Mouse (Mus musculus) urinary bladder, adult 2 months (tissue): ENCODE measurements around the gene Zfp184. TPM values are rescaled to one million over a fixed set of nuclear protein-coding genes. Genes with fewer than 3 reads are reported as not detected.
A peak's percentile ranks its signal among the peaks of the same experiment; 100 is the strongest.

Experiments used
- DNase-seq: peaks from one replicate; pipeline ENCODE4 v3.0.0; 2022; ENCODE audit warnings: low spot score
- polyA plus RNA-seq: library from polyadenylated mRNA; depleted of rRNA; stranded (reverse); fragments of >200 nt; gene quantifications from 2 replicates; pipeline ENCODE4 v1.2.3, GENCODE M21; 2012

Gene Zfp184
- polyA plus RNA-seq, 1 experiment: 1.7 TPM

DNA sequence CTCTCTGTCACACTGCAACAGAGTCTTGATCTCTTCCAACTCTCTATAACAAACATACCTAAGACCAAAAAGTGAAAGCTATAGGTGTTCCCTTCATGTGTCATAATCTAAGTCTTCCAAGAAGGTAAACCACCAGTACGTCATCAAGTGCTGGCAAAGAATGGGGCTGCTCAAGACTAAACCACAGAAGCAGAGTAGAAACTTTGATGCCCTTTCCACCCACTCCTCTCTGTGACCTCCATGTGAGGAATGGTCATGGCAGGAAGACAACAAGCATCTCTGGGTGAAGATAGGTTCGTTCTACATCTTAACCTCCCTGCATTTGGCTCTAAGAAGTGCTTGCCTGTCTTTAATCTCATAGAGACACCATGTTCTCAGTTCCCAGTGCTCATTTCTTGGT lies 39.6 kb downstream of the Zfp184 start:
- DNase-seq: no peak

DNA sequence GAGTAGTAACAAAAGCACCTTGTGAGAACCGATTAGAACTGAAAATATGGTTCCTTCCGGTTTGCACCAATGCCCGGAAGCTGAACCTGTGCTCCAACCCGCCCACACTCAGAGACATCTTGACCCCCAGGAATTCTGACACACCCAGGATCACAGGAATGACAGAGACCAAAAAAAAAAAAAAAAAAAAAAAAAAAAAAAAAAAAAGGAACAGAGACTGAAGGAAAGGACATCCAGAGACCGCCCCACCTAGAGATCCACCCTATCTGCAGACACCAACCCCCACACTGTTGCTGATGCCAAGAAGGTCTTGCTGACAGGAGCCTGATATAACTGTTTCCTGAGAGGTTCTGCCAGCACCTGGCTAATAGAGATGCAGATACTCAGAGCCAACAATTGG lies 47.7 kb downstream of the Zfp184 start:
- DNase-seq: no peak

DNA sequence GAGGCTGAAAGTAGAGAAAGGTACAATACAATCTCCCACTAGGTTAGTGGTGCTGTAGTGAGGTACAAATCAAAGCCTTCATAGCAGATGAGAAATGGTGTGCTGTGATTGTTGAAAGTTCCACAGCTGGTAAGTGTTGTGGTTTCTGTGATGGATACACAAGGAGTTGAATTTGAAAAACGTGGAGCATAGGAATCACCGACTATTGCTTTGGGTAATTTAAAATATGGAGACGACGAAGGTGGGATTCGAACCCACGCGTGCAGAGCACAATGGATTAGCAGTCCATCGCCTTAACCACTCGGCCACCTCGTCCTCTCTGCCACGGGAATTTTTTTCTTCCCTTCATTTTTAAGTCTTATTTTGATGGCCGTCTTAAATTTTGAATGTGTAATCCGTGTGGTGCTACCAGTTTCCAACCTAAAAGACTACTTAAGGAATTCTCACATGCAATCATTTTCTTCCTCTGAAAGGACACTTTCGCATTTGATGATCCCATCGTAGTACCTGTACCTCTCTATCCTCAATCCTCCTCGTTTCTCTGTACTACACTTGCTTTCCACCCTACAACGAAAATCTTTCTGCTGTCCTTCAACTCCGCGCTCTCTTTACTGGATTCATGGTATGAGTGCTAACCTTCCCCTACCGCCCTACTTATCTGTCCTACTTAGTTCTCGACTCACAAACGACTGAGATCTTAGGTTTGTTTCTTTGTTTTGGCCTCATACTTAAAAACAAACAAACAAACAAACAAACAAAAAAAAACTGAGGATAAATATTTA lies 49.3 kb downstream of the Zfp184 start:
- no peak for DNase-seq

DNA sequence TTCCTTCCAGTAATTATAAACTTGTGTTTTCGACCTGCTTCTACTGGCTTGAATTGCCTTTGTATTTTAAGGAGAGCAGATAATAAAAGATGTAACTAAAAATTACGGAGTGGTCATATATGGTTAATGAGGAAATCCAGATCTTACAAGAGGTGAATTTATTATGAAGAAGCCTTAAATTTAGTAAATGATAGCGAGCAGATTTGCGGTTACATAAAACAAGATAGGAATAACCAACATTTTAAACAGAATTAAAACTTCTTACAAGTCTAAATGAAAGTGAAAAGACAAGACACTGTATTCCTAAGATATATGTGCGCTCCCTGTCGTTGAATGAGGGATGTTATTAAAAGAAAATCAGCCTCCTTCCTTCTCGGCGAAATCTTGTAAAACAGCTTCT lies 50.0 kb downstream of the Zfp184 start:
- no peak for DNase-seq

DNA sequence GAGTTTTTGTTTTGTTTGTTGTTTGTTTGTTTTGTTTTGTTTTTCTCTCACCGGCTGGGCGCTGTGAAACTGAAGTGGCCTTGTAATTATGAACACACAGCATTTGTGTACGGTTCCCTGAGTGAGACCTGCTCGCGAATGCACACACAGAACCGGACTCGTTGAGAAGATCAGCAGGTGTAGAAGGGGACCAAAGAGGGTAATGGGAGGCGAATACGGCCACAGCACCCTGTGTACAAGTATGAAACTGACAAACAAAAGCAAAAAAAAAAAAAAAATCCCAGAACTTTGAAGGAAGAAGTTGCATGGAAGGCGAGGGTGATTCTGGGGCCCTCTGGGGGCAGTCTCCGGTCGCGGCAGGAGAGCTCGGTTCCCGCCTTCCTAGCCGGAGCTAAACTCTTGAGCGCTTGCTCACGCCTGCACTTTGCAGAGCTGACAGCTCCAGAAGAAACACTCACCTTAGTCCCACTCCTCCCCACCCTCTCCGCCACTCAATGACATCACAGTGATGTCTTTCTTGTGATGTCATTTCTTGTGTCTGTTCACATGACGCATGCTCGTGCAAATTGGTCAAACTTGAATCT lies 50.5 kb downstream of the Zfp184 start:
- no peak for DNase-seq

DNA sequence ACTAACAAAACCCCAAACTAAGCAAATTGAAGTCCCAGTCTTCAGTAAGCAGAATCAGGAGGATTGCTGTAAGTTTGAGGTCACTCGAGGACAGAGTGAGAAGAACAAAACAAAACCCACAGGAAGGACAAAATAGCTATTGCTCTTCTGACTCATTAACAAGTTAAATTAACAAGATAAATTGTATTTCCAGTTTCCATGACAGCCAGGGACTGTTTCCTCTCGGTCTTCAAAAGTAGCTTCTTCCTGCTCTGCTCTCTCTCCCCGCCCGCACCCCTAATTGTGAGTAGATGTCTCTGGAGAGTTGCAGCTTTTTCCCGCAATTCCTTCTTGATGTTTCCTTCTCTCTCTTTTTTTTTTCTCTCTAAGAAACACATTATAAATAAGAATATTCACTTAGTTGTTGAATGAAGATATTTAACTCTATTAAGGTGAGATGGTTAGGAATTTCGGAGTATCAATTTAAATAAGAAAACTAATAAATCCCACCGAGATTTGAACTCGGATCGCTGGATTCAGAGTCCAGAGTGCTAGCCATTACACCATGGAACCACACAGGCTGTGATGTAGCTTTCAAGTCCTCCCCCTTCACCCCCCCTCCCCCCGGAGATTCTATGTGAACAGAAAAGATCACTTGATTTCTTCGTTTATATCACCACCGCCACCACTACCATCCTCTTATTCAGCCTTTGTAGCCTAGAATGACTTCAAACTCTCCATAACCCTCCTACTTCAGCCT lies 51.4 kb downstream of the Zfp184 start:
- DNase-seq: no peak

DNA sequence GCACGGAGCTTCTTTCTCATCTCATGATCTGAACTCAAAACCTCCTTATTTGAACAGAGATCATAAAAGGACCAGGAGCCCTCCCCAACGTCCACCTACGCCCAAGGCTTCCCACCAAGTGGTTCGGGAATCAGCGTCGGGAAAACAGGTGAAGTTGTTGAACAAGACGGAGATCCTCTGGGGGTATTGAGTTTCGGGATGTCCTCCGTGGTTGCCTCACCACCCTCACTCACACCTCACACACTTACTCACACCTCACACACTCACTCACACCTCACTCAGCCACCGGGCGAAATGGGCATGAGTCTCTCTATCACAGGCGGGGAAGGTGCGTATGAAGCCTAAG lies 51.9 kb downstream of the Zfp184 start:
- no peak for DNase-seq

DNA sequence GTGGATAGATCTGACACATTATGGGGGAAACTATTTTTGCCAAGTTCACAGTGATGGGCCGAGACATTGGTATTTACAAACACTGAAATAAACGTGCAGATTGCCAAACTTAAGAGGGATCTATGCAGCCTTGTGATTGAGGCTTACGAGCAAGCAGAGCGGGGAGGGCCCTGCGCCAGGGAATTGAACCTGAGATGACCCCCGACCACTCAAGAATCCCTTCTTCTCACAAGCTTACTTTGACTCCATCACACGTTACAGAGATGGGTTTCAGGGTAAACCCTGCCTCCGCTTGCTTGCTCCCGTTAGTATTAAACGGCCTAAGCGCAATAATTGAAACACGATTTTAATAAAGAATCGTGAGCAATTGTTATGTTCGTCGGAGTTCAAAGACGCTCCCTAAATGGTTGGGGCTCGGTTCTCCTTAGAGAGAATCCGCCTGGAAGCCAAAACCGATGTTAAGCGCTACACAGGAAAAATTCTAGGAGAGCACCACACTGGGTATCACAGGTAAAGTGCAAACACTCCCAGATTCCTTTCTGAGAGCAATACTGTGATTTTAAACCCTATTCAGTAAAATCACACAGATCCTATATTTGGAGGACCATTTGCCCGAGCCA lies 52.4 kb downstream of the Zfp184 start:
- no peak for DNase-seq

DNA sequence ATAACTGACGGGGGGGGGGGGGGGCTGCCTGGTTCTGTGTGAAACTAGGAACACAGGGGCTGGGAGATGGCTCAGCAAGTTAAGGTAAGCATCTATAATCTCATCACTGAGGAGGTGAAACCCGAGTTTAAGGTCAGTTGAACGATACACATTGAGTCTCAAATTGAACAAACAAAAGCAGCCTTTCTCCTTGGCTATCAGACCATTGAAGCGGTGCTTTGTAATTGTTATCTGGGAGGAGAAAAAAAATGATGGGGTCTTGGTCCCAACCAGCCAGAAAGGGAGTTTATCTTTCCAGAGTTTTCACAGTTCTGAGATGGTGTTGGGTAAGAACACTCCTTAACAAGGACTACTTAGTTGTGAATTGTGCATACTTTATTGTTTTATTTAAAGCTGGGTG lies 52.9 kb downstream of the Zfp184 start:
- no peak for DNase-seq

DNA sequence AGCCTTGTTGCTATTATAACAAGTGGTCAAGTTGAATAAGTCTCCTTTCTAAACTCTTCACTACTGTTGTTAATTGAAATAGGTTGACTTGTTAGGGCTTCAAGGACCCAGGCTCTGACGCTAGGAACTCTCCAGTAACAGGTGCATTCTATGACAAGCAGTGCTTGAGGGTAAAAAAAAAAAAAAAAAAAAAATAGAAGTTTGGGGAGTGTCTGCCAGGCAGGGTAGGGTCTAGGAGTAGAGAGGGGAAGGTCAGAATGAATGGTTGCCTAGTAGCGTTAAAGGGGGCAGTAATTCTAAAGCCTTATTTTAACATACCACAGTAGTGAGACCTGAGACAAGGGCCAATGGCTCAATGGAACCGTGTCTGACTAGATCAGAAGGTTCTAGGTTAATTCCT lies 53.5 kb downstream of the Zfp184 start:
- DNase-seq: no peak

DNA sequence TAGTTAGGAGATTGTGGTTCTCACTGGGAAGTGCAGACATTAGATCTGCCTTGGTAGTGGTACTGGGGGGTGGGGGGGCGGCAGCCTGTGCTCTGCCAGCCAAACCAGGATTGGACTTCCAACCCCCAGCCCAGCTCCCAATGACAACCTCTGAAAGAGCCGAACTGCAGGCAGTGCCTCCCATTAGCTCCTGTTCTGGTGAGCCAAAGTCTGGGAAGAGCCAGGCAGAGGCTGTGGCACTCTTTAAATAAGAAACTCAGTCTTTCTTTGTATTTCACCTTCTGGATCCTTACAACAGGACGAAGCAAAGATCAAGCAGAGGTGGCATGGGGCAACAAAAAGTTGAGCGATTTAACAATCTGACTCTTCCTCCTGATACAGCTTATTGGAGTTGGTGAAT lies 54.3 kb downstream of the Zfp184 start:
- DNase-seq: no peak

DNA sequence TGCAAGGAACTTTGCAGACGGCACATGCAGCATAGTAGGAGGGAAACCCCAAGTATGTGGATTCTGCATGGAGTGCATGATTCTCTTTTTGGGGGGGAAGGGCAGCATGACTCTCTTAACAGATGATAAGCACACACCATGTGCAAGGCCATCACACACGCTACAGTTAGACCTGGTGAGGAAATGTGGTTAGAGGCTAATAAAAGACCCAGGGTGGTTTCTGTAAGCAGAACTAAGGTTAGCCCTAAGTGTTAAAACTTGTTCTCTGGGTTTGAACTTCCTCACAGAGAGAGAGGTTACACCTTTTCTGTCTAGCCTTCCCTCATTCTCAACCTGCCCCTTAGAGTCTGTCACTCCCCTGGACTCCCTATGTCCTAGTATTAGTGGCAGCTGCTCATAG lies 56.5 kb downstream of the Zfp184 start:
- no peak for DNase-seq

DNA sequence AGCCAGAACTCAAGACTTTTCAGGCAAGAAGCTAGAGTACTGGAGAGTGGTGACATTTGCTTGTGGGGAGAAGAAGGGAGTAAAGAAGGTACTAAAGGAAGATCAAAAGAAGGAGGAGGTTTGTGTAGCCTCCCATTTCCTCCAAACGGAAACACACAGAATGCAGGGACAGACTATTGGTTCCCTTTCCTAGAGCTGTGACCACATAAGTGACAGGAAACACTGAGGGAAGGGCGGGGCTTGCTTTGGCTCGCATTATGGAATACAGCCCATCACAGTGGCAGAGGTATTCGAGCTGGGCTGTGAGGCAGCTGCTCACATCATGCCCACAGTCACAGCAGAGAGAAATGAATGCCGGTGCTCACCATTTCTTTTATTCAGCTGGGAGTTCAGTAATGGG lies 56.9 kb downstream of the Zfp184 start:
- no peak for DNase-seq

DNA sequence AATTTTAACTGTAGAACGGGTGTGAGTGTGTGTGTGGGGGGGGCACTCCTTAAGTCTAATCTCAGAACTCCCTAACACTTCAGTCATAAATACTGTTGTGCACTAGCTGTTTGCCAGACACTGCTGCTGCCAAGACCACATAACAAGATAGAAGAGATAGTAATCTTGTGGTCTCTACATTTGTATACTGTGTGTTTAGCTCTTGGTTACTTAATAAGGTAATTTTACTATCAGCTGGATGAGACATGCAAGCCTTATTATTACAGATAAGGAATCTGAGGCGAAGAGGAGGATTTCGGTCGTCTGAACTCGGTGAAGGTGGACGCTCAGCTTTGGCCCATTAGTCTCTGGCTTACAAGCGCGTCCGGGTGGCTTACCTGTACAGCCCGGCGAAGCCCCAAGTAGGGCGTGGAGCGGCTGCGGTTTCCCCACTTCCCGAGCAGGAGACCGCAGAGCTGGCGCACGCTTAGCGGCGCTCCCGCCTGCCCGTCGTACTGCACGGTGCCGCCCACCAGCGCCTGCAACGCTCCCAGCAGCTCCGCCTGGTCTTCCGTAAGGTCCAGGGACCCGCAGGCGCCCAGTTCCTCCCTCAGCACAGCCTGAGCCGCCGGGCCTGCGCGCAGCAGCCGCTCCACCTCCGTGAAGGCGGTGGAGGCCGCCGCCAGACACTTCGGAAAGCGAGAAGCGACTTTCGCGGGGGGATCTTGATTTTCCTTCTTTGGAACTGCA lies 60.9 kb downstream of the Zfp184 start:
- peak; percentile 40 for DNase-seq

DNA sequence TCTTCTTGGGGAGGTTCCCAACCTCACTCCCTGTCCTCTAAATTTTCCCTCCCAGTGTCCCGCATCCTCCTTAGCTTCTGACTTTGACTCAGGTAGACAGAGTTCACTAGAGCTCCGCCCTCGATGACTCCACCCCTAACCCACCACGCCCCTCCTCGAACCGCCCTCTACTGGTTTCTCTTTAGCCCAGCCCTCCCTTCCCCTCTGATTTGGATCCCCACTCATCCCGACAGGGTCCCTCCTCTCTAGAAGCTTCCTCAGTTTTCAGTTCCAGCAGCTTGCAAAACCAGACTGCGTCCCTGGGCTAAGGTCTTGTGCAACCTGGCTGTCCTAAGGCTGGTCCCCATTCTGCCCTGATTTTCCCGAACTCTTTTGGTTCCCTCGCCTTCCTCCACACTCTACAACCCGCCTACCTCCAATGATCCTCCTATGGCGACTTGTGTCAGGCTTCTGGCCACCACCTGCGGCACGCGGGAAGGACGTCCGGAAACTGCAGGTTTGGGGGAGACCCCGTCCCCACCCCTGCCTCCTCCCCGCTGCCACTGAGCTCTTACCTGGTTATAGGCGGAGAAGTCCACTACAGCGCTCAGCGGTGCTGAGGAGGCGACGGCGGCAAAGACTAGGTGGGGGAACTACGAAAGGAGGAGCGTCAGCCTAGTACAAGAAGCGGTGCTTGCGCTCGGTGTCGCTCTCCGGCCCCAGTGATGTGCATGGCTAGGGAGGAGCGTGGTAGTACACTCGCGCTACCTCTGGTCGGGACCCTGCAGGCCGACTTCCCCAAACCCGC lies 61.6 kb downstream of the Zfp184 start:
- DNase-seq: no peak

DNA sequence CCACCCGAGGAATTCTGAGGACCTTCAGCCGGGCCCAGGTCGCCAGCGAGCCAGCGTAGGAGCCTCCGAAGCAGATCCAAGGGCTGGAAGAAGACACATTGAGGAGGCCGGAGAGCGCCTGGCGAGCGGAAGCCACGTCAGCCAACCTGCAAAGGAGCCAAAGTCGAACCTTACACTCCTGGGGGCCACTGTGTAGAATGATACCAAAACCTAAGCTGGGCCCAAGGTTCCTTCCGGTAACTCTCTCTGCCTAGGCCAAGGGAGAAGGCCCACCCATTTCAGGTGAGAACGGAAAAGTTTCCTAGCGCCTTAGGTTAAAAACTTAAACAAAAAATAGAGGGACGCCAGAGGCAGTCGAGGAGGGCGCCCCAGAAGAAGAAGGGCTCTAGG lies 62.2 kb downstream of the Zfp184 start:
- no peak for DNase-seq

DNA sequence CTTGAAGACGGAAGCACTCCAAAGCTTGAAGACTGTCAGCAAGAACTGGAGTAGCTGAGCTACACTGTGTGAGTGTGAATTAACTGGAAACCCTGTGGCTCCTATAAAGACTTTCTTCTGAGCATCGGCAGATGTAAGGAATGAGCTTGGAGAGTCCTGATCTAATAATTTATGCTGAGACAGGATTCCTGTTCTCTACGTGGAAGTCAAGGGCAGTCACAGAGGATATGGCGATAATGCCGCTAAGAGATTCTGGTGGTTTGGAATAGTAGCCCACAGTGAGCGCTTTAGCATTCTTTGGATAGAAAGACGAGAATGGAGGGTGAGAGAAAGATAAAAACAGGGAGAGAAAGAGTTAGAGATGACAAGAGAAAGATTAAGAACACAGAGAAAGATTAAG lies 63.0 kb downstream of the Zfp184 start:
- DNase-seq: no peak

DNA sequence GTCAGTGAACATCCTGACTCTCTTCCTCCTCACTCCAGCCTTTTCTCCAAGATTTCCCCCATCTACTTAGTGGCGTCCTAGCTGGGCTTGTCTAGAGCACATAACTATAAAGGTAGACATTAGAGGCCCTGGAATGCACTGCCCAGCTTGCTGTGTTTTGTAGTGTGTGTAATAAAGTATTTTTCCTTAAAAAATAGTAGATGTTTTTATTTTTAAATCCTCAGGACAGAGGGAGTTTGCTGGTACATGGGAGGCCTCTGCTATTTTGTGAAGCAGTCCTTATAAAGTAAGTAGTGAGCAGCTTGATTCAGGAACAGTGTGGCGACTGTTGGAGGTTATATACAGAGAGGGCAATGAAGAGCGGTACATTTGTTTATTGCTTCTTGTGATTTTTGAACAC lies 63.8 kb downstream of the Zfp184 start:
- no peak for DNase-seq

DNA sequence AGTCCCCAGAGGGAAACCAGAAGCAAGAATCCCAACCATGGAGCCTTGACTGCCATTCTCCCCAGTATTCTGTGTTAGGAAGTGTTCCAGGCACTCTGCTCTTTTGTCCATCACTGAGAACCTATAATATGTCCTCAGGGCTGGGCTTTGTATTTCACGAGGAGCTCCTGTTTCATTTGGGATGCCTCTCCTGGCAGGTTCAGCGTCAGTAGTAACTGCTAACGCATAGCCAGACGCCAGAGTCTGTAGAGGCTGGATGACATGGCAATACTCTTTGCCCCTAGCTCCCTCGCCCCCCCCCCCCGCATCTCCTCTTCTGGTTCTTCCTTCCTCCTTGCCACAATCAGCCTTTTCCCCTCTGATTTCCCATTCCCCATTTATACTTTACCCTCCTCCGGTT lies 64.7 kb downstream of the Zfp184 start, which contains the start of gene Prss16:
TSS of gene Prss16 (minus strand) at position 101 of the 400 bp plus-strand sequence.
- no peak for DNase-seq
